ENCODE assay signal across 1 mouse cellular context in genomic region chr12:84407874-84408818, GRCm38 (mm10).
TF ChIP-seq lines count a peak whose summit lies in the region.

No protein-coding gene starts in this region.

TF ChIP-seq in MEL, 35 proteins besides CTCF, POLR2A, EP300 and RAD21 (continued from another document):
- TF ChIP-seq SIN3A (IDR thresholded peaks at IDR 0.05; ENCODE audit: low read length) (peak; percentile 80), TBP (IDR thresholded peaks at IDR 0.05; ENCODE audit: low read depth, low read length) (peak; percentile 27; the same call in 1 of the 2 replicates), GATA1 (IDR thresholded peaks at IDR 0.05; ENCODE audit: low read depth, low read length) (no peak), MYC (IDR thresholded peaks at IDR 0.05; ENCODE audit: low read depth, low read length) (no peak)
